Mouse (Mus musculus) megakaryocyte-erythroid progenitor cell, adult 5-6 weeks (primary cell): ENCODE measurements around the gene Hist1h1b. TPM values are rescaled to one million over a fixed set of nuclear protein-coding genes. Genes with fewer than 3 reads are reported as not detected.

Experiments
- ATAC-seq: replicated peaks from 2 replicates; pipeline ENCODE4 v1.8.0; 2016; ENCODE audit warnings: mild to moderate bottlenecking, inconsistent platforms; ENCODE audit not compliant: severe bottlenecking, poor library complexity, low FRiP score, low TSS enrichment
- total RNA-seq, 2 experiments: library from RNA; stranded (forward) in 1 of 2; stranded (reverse) in 1 of 2; fragments of 200-1000, 215-1000 nt in 1 of 2; fragments of >200 nt in 1 of 2; fragmentation: Nextera tagmentation in 1 of 2; gene quantifications; 2 replicates each; pipeline ENCODE4 v1.2.3; 2014 to 2017

The Hist1h1b gene
- total RNA-seq, 2 experiments from 2014 or later = 569 to 2,131 TPM

GRCm38 (mm10) chr13:21734010-21734905 lies 46.2 kb downstream of the Hist1h1b start:
- ATAC-seq = peak; percentile 60

DNA sequence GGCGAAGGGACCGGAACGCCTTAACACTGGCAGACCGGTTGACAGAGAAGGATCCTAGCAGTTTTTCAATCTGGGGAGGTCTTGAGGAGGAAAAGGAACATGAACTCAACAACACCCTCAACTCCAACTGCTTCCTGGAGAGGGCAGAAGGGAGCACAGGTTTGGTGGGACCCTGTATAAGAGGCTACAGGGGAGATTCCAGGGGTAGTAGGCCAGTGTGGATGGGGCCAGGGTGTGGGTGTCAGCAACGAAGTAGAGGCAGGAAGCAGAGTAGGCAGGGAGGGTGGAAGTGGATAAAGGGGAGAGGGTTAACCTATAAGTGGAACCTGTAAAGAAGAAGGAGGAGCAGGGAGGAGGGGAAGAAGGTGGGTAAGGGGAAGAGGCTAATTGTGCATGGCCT lies 47.0 kb downstream of the Hist1h1b start:
- no peak for ATAC-seq

Other genes starting within 250 kb of the Hist1h1b start
- gene Zkscan8, start 249.5 kb downstream of the Hist1h1b start, total RNA-seq (2014; fragmentation: Nextera tagmentation) = 14.6 and 23.6 TPM in 2 replicates
- gene Zkscan8, start 249.5 kb downstream of the Hist1h1b start, total RNA-seq (2017) = 12.3 and 15.4 TPM in 2 replicates
- not detected in 2 replicates for gene Olfr1366, start 237.8 kb downstream of the Hist1h1b start, total RNA-seq (2014; fragmentation: Nextera tagmentation)
- gene Olfr1366, start 237.8 kb downstream of the Hist1h1b start, total RNA-seq (2017) = not detected in 2 replicates
- gene Olfr1535, start 220.7 kb downstream of the Hist1h1b start, total RNA-seq (2014; fragmentation: Nextera tagmentation) = not detected in 2 replicates
- not detected in 2 replicates for gene Olfr1535, start 220.7 kb downstream of the Hist1h1b start, total RNA-seq (2017)
- gene Olfr1364, start 198.9 kb downstream of the Hist1h1b start, total RNA-seq (2014; fragmentation: Nextera tagmentation) = not detected in 2 replicates
- gene Olfr1364, start 198.9 kb downstream of the Hist1h1b start, total RNA-seq (2017) = not detected in 2 replicates
- gene Olfr1362, start 166.6 kb downstream of the Hist1h1b start, total RNA-seq (2014; fragmentation: Nextera tagmentation) = not detected in 2 replicates
- not detected in 2 replicates for gene Olfr1362, start 166.6 kb downstream of the Hist1h1b start, total RNA-seq (2017)
- not detected in 2 replicates for gene Olfr11, start 138.1 kb downstream of the Hist1h1b start, total RNA-seq (2014; fragmentation: Nextera tagmentation)
- not detected in 2 replicates for gene Olfr11, start 138.1 kb downstream of the Hist1h1b start, total RNA-seq (2017)
- gene Olfr1361, start 117.2 kb downstream of the Hist1h1b start, total RNA-seq (2014; fragmentation: Nextera tagmentation) = not detected in 2 replicates
- not detected in 2 replicates for gene Olfr1361, start 117.2 kb downstream of the Hist1h1b start, total RNA-seq (2017)
- not detected in 2 replicates for gene Olfr1360, start 103.2 kb downstream of the Hist1h1b start, total RNA-seq (2014; fragmentation: Nextera tagmentation)
- not detected in 2 replicates for gene Olfr1360, start 103.2 kb downstream of the Hist1h1b start, total RNA-seq (2017)
- not detected in 2 replicates for gene Olfr1359, start 82.5 kb downstream of the Hist1h1b start, total RNA-seq (2014; fragmentation: Nextera tagmentation)
- gene Olfr1359, start 82.5 kb downstream of the Hist1h1b start, total RNA-seq (2017) = not detected in 2 replicates
- 430 and 709 TPM in 2 replicates for gene Hist1h2bl, start 64.5 kb downstream of the Hist1h1b start, total RNA-seq (2014; fragmentation: Nextera tagmentation)
- gene Hist1h2bl, start 64.5 kb downstream of the Hist1h1b start, total RNA-seq (2017) = 345 and 387 TPM in 2 replicates
- 3.0 and 26.7 TPM in 2 replicates for gene Hist1h2ai, start 64.2 kb downstream of the Hist1h1b start, total RNA-seq (2014; fragmentation: Nextera tagmentation)
- gene Hist1h2ai, start 64.2 kb downstream of the Hist1h1b start, total RNA-seq (2017) = 582 and 1,238 TPM in 2 replicates
- gene Hist1h3h, start 63.0 kb downstream of the Hist1h1b start, total RNA-seq (2014; fragmentation: Nextera tagmentation) = 21.9 TPM in 1 of 2 replicates, not detected in the other
- gene Hist1h3h, start 63.0 kb downstream of the Hist1h1b start, total RNA-seq (2017) = 175 and 228 TPM in 2 replicates
- 242 and 265 TPM in 2 replicates for gene Hist1h2bm, start 58.6 kb downstream of the Hist1h1b start, total RNA-seq (2014; fragmentation: Nextera tagmentation)
- gene Hist1h2bm, start 58.6 kb downstream of the Hist1h1b start, total RNA-seq (2017) = 262 and 417 TPM in 2 replicates
- gene Hist1h4j, start 45.6 kb downstream of the Hist1h1b start, total RNA-seq (2014; fragmentation: Nextera tagmentation) = 3.8 and 29.3 TPM in 2 replicates
- gene Hist1h4j, start 45.6 kb downstream of the Hist1h1b start, total RNA-seq (2017) = 302 and 554 TPM in 2 replicates
- gene Hist1h4k, start 30.1 kb downstream of the Hist1h1b start, total RNA-seq (2014; fragmentation: Nextera tagmentation) = 396 and 799 TPM in 2 replicates
- 1,621 and 1,651 TPM in 2 replicates for gene Hist1h4k, start 30.1 kb downstream of the Hist1h1b start, total RNA-seq (2017)
- gene Hist1h2ak, start 26.8 kb downstream of the Hist1h1b start, total RNA-seq (2014; fragmentation: Nextera tagmentation) = 179 and 217 TPM in 2 replicates
- 715 and 1,091 TPM in 2 replicates for gene Hist1h2ak, start 26.8 kb downstream of the Hist1h1b start, total RNA-seq (2017)
- 483 and 930 TPM in 2 replicates for gene Hist1h2bn, start 26.5 kb downstream of the Hist1h1b start, total RNA-seq (2014; fragmentation: Nextera tagmentation)
- gene Hist1h2bn, start 26.5 kb downstream of the Hist1h1b start, total RNA-seq (2017) = 1,170 and 1,659 TPM in 2 replicates
- gene Hist1h3i, start 2.7 kb upstream of the Hist1h1b start, total RNA-seq (2014; fragmentation: Nextera tagmentation) = 310 and 340 TPM in 2 replicates
- 88.3 and 299 TPM in 2 replicates for gene Hist1h3i, start 2.7 kb upstream of the Hist1h1b start, total RNA-seq (2017)
- gene Hist1h2an, start 6.6 kb upstream of the Hist1h1b start, total RNA-seq (2014; fragmentation: Nextera tagmentation) = 4.6 and 28.8 TPM in 2 replicates
- 538 and 611 TPM in 2 replicates for gene Hist1h2an, start 6.6 kb upstream of the Hist1h1b start, total RNA-seq (2017)
- gene Hist1h2bp, start 6.8 kb upstream of the Hist1h1b start, total RNA-seq (2014; fragmentation: Nextera tagmentation) = 19.6 and 62.9 TPM in 2 replicates
- gene Hist1h2bp, start 6.8 kb upstream of the Hist1h1b start, total RNA-seq (2017) = 33.7 and 54.7 TPM in 2 replicates
- gene Hist1h2bq, start 29.6 kb upstream of the Hist1h1b start, total RNA-seq (2014; fragmentation: Nextera tagmentation) = 395 and 796 TPM in 2 replicates
- 0.72 and 1.2 TPM in 2 replicates for gene Hist1h2bq, start 29.6 kb upstream of the Hist1h1b start, total RNA-seq (2017)
- gene Hist1h2ao, start 29.8 kb upstream of the Hist1h1b start, total RNA-seq (2014; fragmentation: Nextera tagmentation) = not detected in 2 replicates
- not detected in 2 replicates for gene Hist1h2ao, start 29.8 kb upstream of the Hist1h1b start, total RNA-seq (2017)
- gene Hist1h4m, start 31.1 kb upstream of the Hist1h1b start, total RNA-seq (2014; fragmentation: Nextera tagmentation) = 256 and 298 TPM in 2 replicates
- gene Hist1h4m, start 31.1 kb upstream of the Hist1h1b start, total RNA-seq (2017) = 1,434 and 2,567 TPM in 2 replicates
- 49.1 and 171 TPM in 2 replicates for gene Hist1h4n, start 51.6 kb upstream of the Hist1h1b start, total RNA-seq (2014; fragmentation: Nextera tagmentation)
- gene Hist1h4n, start 51.6 kb upstream of the Hist1h1b start, total RNA-seq (2017) = 1,378 and 1,797 TPM in 2 replicates
- 177 TPM in 2 replicates for gene Hist1h2ap, start 52.9 kb upstream of the Hist1h1b start, total RNA-seq (2014; fragmentation: Nextera tagmentation)
- gene Hist1h2ap, start 52.9 kb upstream of the Hist1h1b start, total RNA-seq (2017) = 4,662 and 4,902 TPM in 2 replicates
- gene Hist1h2br, start 53.1 kb upstream of the Hist1h1b start, total RNA-seq (2014; fragmentation: Nextera tagmentation) = 372 and 874 TPM in 2 replicates
- gene Hist1h2br, start 53.1 kb upstream of the Hist1h1b start, total RNA-seq (2017) = 126 and 201 TPM in 2 replicates
- 1.5 and 2.5 TPM in 2 replicates for gene Zfp184, start 164.5 kb upstream of the Hist1h1b start, total RNA-seq (2014; fragmentation: Nextera tagmentation)
- gene Zfp184, start 164.5 kb upstream of the Hist1h1b start, total RNA-seq (2017) = 3.1 and 10.7 TPM in 2 replicates
- gene Pom121l2, start 200.6 kb upstream of the Hist1h1b start, total RNA-seq (2014; fragmentation: Nextera tagmentation) = not detected in 2 replicates
- not detected in 2 replicates for gene Pom121l2, start 200.6 kb upstream of the Hist1h1b start, total RNA-seq (2017)
- not detected in 2 replicates for gene Prss16, start 229.1 kb upstream of the Hist1h1b start, total RNA-seq (2014; fragmentation: Nextera tagmentation)
- 0.19 and 0.89 TPM in 2 replicates for gene Prss16, start 229.1 kb upstream of the Hist1h1b start, total RNA-seq (2017)